Mouse (Mus musculus): Measurements from ENCODE around the gene Mdga2.

- TF ChIP-seq POLR2A (IDR thresholded peaks at IDR 0.05; ENCODE audit: control insufficient read depth, extremely low read depth, insufficient read depth, low read length, poor library complexity) (no peak), CTCF (IDR thresholded peaks at IDR 0.05; ENCODE audit: borderline replicate concordance, control insufficient read depth, extremely low read depth, insufficient read depth, low read length, poor library complexity) (no peak)
Observed at GRCm38 (mm10) chr12:67221329-67222220, 774 bp downstream of the Mdga2 start.
